Mouse (Mus musculus) embryonic facial prominence, embryonic 14.5 days (tissue): ENCODE results near the gene Tmem203. TPM values are rescaled to one million over a fixed set of nuclear protein-coding genes. Genes with fewer than 3 reads are reported as not detected.
"Not testable (repeated sequence)": the region's sequence is repeated elsewhere in the genome, so short reads cannot be mapped to it uniquely, and the experiment has no call there.

Source experiments
- ATAC-seq: fragments of 200-750 bp; cut with Nextera tagmentation; 2 replicates; pipeline ENCODE4 v1.8.0; 2017; ENCODE audit warnings: low read depth, moderate number of reproducible peaks, moderate TSS enrichment
- DNase-seq: peaks from one replicate; pipeline ENCODE4 v3.0.0-alpha.2; 2015; ENCODE audit warnings: low spot score
- H3K27ac ChIP-seq: fragments of 300-500 bp; sonication (generic); replicated peaks from 2 replicates; pipeline ENCODE4 v1.5.1; 2014; ENCODE audit warnings: low read depth, mild to moderate bottlenecking, low read length, moderate library complexity
- H3K27me3 ChIP-seq: fragments of 300-500 bp; sonication (generic); replicated peaks from 2 replicates; pipeline ENCODE4 v1.6.1; 2014; ENCODE audit warnings: low read length; ENCODE audit not compliant: control insufficient read depth, insufficient read depth
- H3K36me3 ChIP-seq: fragments of 300-500 bp; sonication (generic); 2 replicates; pipeline ENCODE4 v1.6.1; 2014; ENCODE audit warnings: low read length, mixed read lengths; ENCODE audit not compliant: control insufficient read depth, insufficient read depth
- H3K4me1 ChIP-seq: fragments of 300-500 bp; sonication (generic); 2 replicates; pipeline ENCODE4 v1.6.1; 2014; ENCODE audit warnings: antibody characterized with exemption, low read length; ENCODE audit not compliant: control insufficient read depth, insufficient read depth
- H3K4me2 ChIP-seq: fragments of 300-500 bp; sonication (generic); 2 replicates; pipeline ENCODE4 v1.6.1; 2014; ENCODE audit warnings: low read depth, mild to moderate bottlenecking, low read length, moderate library complexity, mixed read lengths
- H3K4me3 ChIP-seq: fragments of 300-500 bp; sonication (generic); 2 replicates; pipeline ENCODE4 v1.5.1; 2014; ENCODE audit warnings: low read depth, mild to moderate bottlenecking, low read length
- H3K9ac ChIP-seq: fragments of 300-500 bp; sonication (generic); 2 replicates; pipeline ENCODE4 v1.6.1; 2014; ENCODE audit warnings: low read depth, mild to moderate bottlenecking, low read length, moderate library complexity, mixed read lengths
- H3K9me3 ChIP-seq: fragments of 300-500 bp; sonication (generic); 2 replicates; pipeline ENCODE4 v1.6.1; 2016; ENCODE audit warnings: low read length; ENCODE audit not compliant: control insufficient read depth
- WGBS: fragments of 180-500 bp; shearing (Covaris S2); extraction: QIAGEN DNeasy Blood & Tissue Kit; methylation state at CpG from one replicate; pipeline ENCODE4 v1.1.7; 2014; 5-methylcytosine and 5-hydroxymethylcytosine counted together
- polyA plus RNA-seq: library from polyadenylated mRNA; unstranded; fragments of >200 nt; fragmentation: Nextera tagmentation; extraction: Ambion mirVana; gene quantifications from 2 replicates; pipeline ENCODE4 v1.2.1, GENCODE M21; 2014

Gene Tmem203
- polyA plus RNA-seq, 1 experiment from 2014 or later = 16.1 TPM

GRCm38 (mm10) chr2:25246183-25247072 lies 8.8 kb upstream of the Tmem203 start, which contains the start of gene AL732309.1:
AL732309.1 (minus strand) TSS chr2:25246863.
- H3K9ac ChIP-seq = no peak within 1 kb of the TSS
- ATAC-seq (no peak), DNase-seq (no peak)
- peaks cover 39% of the 10 kb centered on the region for H3K36me3 ChIP-seq
- WGBS = 89% methylated on average over 10 of the region's 10 CpGs
- H3K4me3 ChIP-seq = no peak within 1 kb of the TSS
- H3K4me1 ChIP-seq = peaks cover 4% of the 10 kb centered on the region
- H3K4me2 ChIP-seq = no peak within 1 kb of the TSS
- no peak within 1 kb of the TSS for H3K27ac ChIP-seq
- H3K9me3 ChIP-seq = no peaks in the 10 kb centered on the region
- peaks cover 10% of the 10 kb centered on the region for H3K27me3 ChIP-seq

- H3K9ac ChIP-seq = no peak overlapping the region
- H3K27ac ChIP-seq = no peak overlapping the region
- no peak for DNase-seq
- no peaks in the 10 kb centered on the region for H3K9me3 ChIP-seq
- peaks cover 36% of the 10 kb centered on the region for H3K36me3 ChIP-seq
- WGBS = 76% methylated on average over 1 of the region's 1 CpGs
- ATAC-seq = no peak
- no peak overlapping the region for H3K4me2 ChIP-seq
- no peak overlapping the region for H3K4me3 ChIP-seq
- no peaks in the 10 kb centered on the region for H3K27me3 ChIP-seq
- peaks cover 10% of the 10 kb centered on the region; the same call in 1 of the 2 replicates for H3K4me1 ChIP-seq
Measured at GRCm38 (mm10) chr2:25252331-25252730, 2.9 kb upstream of the Tmem203 start.

GRCm38 (mm10) chr2:25256443-25257109 lies 1.3 kb downstream of the Tmem203 start:
- not testable (repeated sequence) for DNase-seq, H3K27me3 ChIP-seq, ATAC-seq, H3K27ac ChIP-seq, H3K36me3 ChIP-seq, H3K4me1 ChIP-seq, H3K9me3 ChIP-seq
- H3K9ac ChIP-seq = peak overlapping the region; percentile 77; the same call in 1 of the 2 replicates
- 56% methylated on average over 10 of the region's 12 CpGs for WGBS
- H3K4me3 ChIP-seq = peak overlapping the region; percentile 78
- H3K4me2 ChIP-seq = peak overlapping the region; percentile 90

- DNase-seq, H3K27ac ChIP-seq, H3K27me3 ChIP-seq, H3K9ac ChIP-seq, ATAC-seq, H3K9me3 ChIP-seq, H3K4me3 ChIP-seq, H3K36me3 ChIP-seq, H3K4me2 ChIP-seq: not testable (repeated sequence)
- peaks cover 13% of the 10 kb centered on the region; the same call in 1 of the 2 replicates for H3K4me1 ChIP-seq
- 81% methylated on average over 5 of the region's 5 CpGs for WGBS
Measured at GRCm38 (mm10) chr2:25257250-25257649, 2.0 kb downstream of the Tmem203 start.

- Histone ChIP-seq H3K4me2 (no peak overlapping the region), H3K27me3 (peaks cover 11% of the 10 kb centered on the region), H3K9ac (no peak overlapping the region), H3K4me3 (no peak overlapping the region), H3K9me3 (no peaks in the 10 kb centered on the region), H3K4me1 (peaks cover 22% of the 10 kb centered on the region), H3K27ac (no peak overlapping the region), H3K36me3 (no peaks in the 10 kb centered on the region)
- DNase-seq = no peak
- 51% methylated on average over 2 of the region's 2 CpGs for WGBS
- no peak for ATAC-seq
Measured at GRCm38 (mm10) chr2:25258887-25259286, 3.6 kb downstream of the Tmem203 start.

GRCm38 (mm10) chr2:25261870-25262269 lies 6.6 kb downstream of the Tmem203 start:
- Histone ChIP-seq H3K9ac (peak overlapping the region; percentile 69), H3K4me3 (peak overlapping the region; percentile 75), H3K4me2 (peak overlapping the region; percentile 98), H3K36me3 (no peaks in the 10 kb centered on the region), H3K4me1 (peaks cover 21% of the 10 kb centered on the region), H3K27me3 (peaks cover 16% of the 10 kb centered on the region), H3K9me3 (no peaks in the 10 kb centered on the region), H3K27ac (no peak overlapping the region; the same call in 1 of the 2 replicates)
- ATAC-seq (no peak; the same call in 1 of the 2 replicates), DNase-seq (no peak)
- 43% methylated on average over 12 of the region's 12 CpGs for WGBS

GRCm38 (mm10) chr2:25262291-25262767 lies 7.1 kb downstream of the Tmem203 start, which contains the start of gene Tprn:
Tprn (plus strand) TSS chr2:25262618.
- Histone ChIP-seq H3K36me3 (no peaks in the 10 kb centered on the region), H3K27ac (no peak within 1 kb of the TSS; the same call in 1 of the 2 replicates), H3K4me3 (peak within 1 kb of the TSS; percentile 75), H3K4me1 (peaks cover 21% of the 10 kb centered on the region), H3K4me2 (peak within 1 kb of the TSS; percentile 98), H3K9ac (peak within 1 kb of the TSS; percentile 69), H3K9me3 (no peaks in the 10 kb centered on the region), H3K27me3 (peaks cover 16% of the 10 kb centered on the region)
- 1% methylated on average over 9 of the region's 39 CpGs for WGBS
- DNase-seq (peak; percentile 99), ATAC-seq (peak; percentile 99)

GRCm38 (mm10) chr2:25262795-25263622 lies 7.8 kb downstream of the Tmem203 start:
- Histone ChIP-seq H3K9ac (peak overlapping the region; percentile 69), H3K9me3 (no peaks in the 10 kb centered on the region), H3K36me3 (no peaks in the 10 kb centered on the region), H3K27ac (no peak overlapping the region; the same call in 1 of the 2 replicates), H3K4me2 (peak overlapping the region; percentile 98), H3K4me3 (peak overlapping the region; percentile 75), H3K27me3 (peaks cover 16% of the 10 kb centered on the region), H3K4me1 (peaks cover 21% of the 10 kb centered on the region)
- ATAC-seq (peak; percentile 1), DNase-seq (no peak)
- 0% methylated on average over 37 of the region's 82 CpGs for WGBS
